Mouse (Mus musculus) embryonic fibroblast, embryonic 13.5 days (primary cell): ENCODE measurements around the gene Npr3.

Experiments
- CTCF ChIP-seq: IDR thresholded peaks from 2 replicates; pipeline ENCODE4 v1.5.1; 2011; ENCODE audit warnings: mild to moderate bottlenecking, control low read depth, low read length, moderate library complexity, borderline replicate concordance; ENCODE audit not compliant: insufficient read depth
- POLR2A ChIP-seq: IDR thresholded peaks from 2 replicates; pipeline ENCODE4 v1.6.1; 2011; ENCODE audit warnings: low read depth, mild to moderate bottlenecking, control low read depth, low read length, moderate library complexity

GRCm38 (mm10) chr15:11908166-11908565, 1.1 kb upstream of the Npr3 start:
- TF ChIP-seq CTCF (no peak), POLR2A (no peak)
